25 mouse cellular contexts compared by ENCODE assay signal in genomic region chr5:100822826-100823225, GRCm38 (mm10). TPM values are rescaled to one million over a fixed set of nuclear protein-coding genes. Genes with fewer than 3 reads are reported as not detected.
A peak's percentile ranks its signal among the peaks of the same experiment; 100 is the strongest.
DNase-seq lines count a peak whose midpoint lies in the region; ATAC-seq and TF ChIP-seq lines count a peak whose summit lies in the region.
"Had no signal": no experiment of that assay in that cellular context is flagged by ENCODE, and none has a peak within 500 bp of the region (broad histone marks: within the 10 kb centered on the region; RNA-seq: fewer than 3 reads in every experiment).

No protein-coding gene starts in this region.

- H3K4me3 ChIP-seq in thymus, adult 2 months (ENCODE audit: control insufficient read depth, insufficient read depth, low read length): no peak overlapping the region
- no peak overlapping the region for H3K4me3 ChIP-seq in forebrain, embryonic 16.5 days (replicated peaks; ENCODE audit: low read length)
- no peak overlapping the region for H3K4me3 ChIP-seq in intestine, postnatal 0 days (ENCODE audit: low read depth, low read length)
- H3K4me3 ChIP-seq: embryonic facial prominence, embryonic 15.5 days; erythroblast, embryonic 14.5 days; forebrain, embryonic 10.5 days; gastrocnemius, adult 2 months; heart, embryonic 15.5 days; hindbrain, embryonic 13.5 days had no signal

- H3K36me3 ChIP-seq in thymus, adult 2 months (ENCODE audit: control insufficient read depth, insufficient read depth, low read length): no peaks in the 10 kb centered on the region
- H3K36me3 ChIP-seq in forebrain, embryonic 16.5 days (ENCODE audit: control insufficient read depth, insufficient read depth): no peaks in the 10 kb centered on the region
- H3K36me3 ChIP-seq in intestine, postnatal 0 days (ENCODE audit: control insufficient read depth, insufficient read depth): no peaks in the 10 kb centered on the region
- H3K36me3 ChIP-seq: embryonic facial prominence, embryonic 15.5 days; heart, embryonic 15.5 days; hindbrain, embryonic 13.5 days had no signal

- ATAC-seq in forebrain, embryonic 16.5 days: no peak
- ATAC-seq in intestine, postnatal 0 days: no peak
- ATAC-seq: forebrain, embryonic 14.5 days; hindbrain, postnatal 0 days had no signal

- H3K9me3 ChIP-seq in forebrain, embryonic 16.5 days (ENCODE audit: control insufficient read depth, low read length): no peaks in the 10 kb centered on the region
- H3K9me3 ChIP-seq in intestine, postnatal 0 days (ENCODE audit: control insufficient read depth): no peaks in the 10 kb centered on the region
- H3K9me3 ChIP-seq: embryonic facial prominence, embryonic 15.5 days; forebrain, embryonic 10.5 days; heart, embryonic 15.5 days; hindbrain, embryonic 13.5 days had no signal

- no peak overlapping the region for H3K4me2 ChIP-seq in forebrain, embryonic 16.5 days (ENCODE audit: low read length)
- H3K4me2 ChIP-seq in intestine, postnatal 0 days (replicated peaks; ENCODE audit: low read depth): no peak overlapping the region
- H3K4me2 ChIP-seq: embryonic facial prominence, embryonic 15.5 days; heart, embryonic 11.5 days; heart, embryonic 15.5 days; hindbrain, embryonic 13.5 days had no signal

- H3K27ac ChIP-seq in thymus, adult 2 months (ENCODE audit: control insufficient read depth, insufficient read depth, low read length): no peak overlapping the region
- no peak overlapping the region for H3K27ac ChIP-seq in forebrain, embryonic 16.5 days (ENCODE audit: low read length)
- H3K27ac ChIP-seq in intestine, postnatal 0 days (ENCODE audit: low read depth, low read length): no peak overlapping the region
- H3K27ac ChIP-seq: embryonic facial prominence, embryonic 15.5 days; forebrain, embryonic 10.5 days; gastrocnemius, adult 2 months; heart, embryonic 15.5 days; hindbrain, embryonic 13.5 days; hindbrain, postnatal 0 days had no signal

- no peaks in the 10 kb centered on the region for H3K27me3 ChIP-seq in thymus, adult 2 months (ENCODE audit: control insufficient read depth, insufficient read depth, low read length)
- no peaks in the 10 kb centered on the region for H3K27me3 ChIP-seq in forebrain, embryonic 16.5 days (replicated peaks; ENCODE audit: control insufficient read depth, insufficient read depth, low read length)
- no peaks in the 10 kb centered on the region for H3K27me3 ChIP-seq in intestine, postnatal 0 days (replicated peaks; ENCODE audit: control insufficient read depth, insufficient read depth, low read length)
- H3K27me3 ChIP-seq: CH12.LX; embryonic facial prominence, embryonic 15.5 days; heart, embryonic 15.5 days had no signal

- no peak overlapping the region for H3K9ac ChIP-seq in forebrain, embryonic 16.5 days (replicated peaks; ENCODE audit: low read depth, low read length)
- no peak overlapping the region for H3K9ac ChIP-seq in intestine, postnatal 0 days (ENCODE audit: low read depth, low read length)
- H3K9ac ChIP-seq: embryonic facial prominence, embryonic 15.5 days; heart, embryonic 15.5 days; hindbrain, embryonic 13.5 days had no signal

- WGBS in thymus, adult 2 months: 38% methylated on average over 7 of the region's 7 CpGs
- 87% methylated on average over 7 of the region's 7 CpGs for WGBS in forebrain, embryonic 16.5 days
- WGBS in intestine, postnatal 0 days: 76% methylated on average over 7 of the region's 7 CpGs

- no peak for TF ChIP-seq CTCF in thymus, adult 2 months (IDR thresholded peaks at IDR 0.05; ENCODE audit: borderline replicate concordance, control insufficient read depth, extremely low read depth, insufficient read depth, low read length, poor library complexity)
- no peak for TF ChIP-seq CTCF in intestine, postnatal 0 days (IDR thresholded peaks at IDR 0.05; ENCODE audit: low read depth)

- H3K4me1 ChIP-seq in thymus, adult 2 months (replicated peaks; ENCODE audit: control insufficient read depth, insufficient read depth, low read length): peaks cover 15% of the 10 kb centered on the region
- peaks cover 3% of the 10 kb centered on the region; the same call in 1 of the 2 replicates for H3K4me1 ChIP-seq in forebrain, embryonic 16.5 days (replicated peaks; ENCODE audit: control insufficient read depth, insufficient read depth, low read length)
- H3K4me1 ChIP-seq in intestine, postnatal 0 days (replicated peaks; ENCODE audit: control insufficient read depth, insufficient read depth, low read length): no peaks in the 10 kb centered on the region

- TF ChIP-seq POLR2A in thymus, adult 2 months (IDR thresholded peaks at IDR 0.05; ENCODE audit: control insufficient read depth, extremely low read depth, insufficient read depth, low read length, poor library complexity): no peak

- DNase-seq in heart, adult 11 months: peak; percentile 64
- no peak for DNase-seq in heart, adult 9 months (ENCODE audit: low spot score in 2 of 2)
- DNase-seq in thymus, adult 2 months: peak; percentile 34
- peak; percentile 40 for DNase-seq in thymus, postnatal 25 days
- DNase-seq in frontal cortex, postnatal 36 days (ENCODE audit: low spot score in 2 of 2): no peak
- DNase-seq: adrenal gland, adult 2 months; adrenal gland, postnatal 25 days; cerebellum, adult 18-20 months; cerebellum, adult 9-11 months; embryo, embryonic 11 days; gastrocnemius, adult 2 months; gastrocnemius, postnatal 36 days; heart, adult 18-20 months; heart, postnatal 14 days had no signal

RNA-seq across cellular contexts. Expression of gene Abraxas1, which starts 2.1 kb away (rescaled TPM):
- 7.9 and 9.4 TPM in 2 replicates for polyA plus RNA-seq in thymus, adult 2 months (2012; rRNA removed)
- polyA plus RNA-seq in forebrain, embryonic 16.5 days (2015; fragmentation: Nextera tagmentation; extraction: Ambion mirVana): 14.7 and 15.6 TPM in 2 replicates
- 10.6 and 12.5 TPM in 2 replicates for polyA plus RNA-seq in intestine, postnatal 0 days (2015; fragmentation: Nextera tagmentation; extraction: Ambion mirVana)

RNA-seq across cellular contexts. Expression of gene Gpat3, which starts 22.7 kb away (rescaled TPM):
- polyA plus RNA-seq in thymus, adult 2 months (2012; rRNA removed): 1.6 and 1.9 TPM in 2 replicates
- polyA plus RNA-seq in forebrain, embryonic 16.5 days (2015; fragmentation: Nextera tagmentation; extraction: Ambion mirVana): 0.40 and 0.89 TPM in 2 replicates
- polyA plus RNA-seq in intestine, postnatal 0 days (2015; fragmentation: Nextera tagmentation; extraction: Ambion mirVana): 41.7 and 47.6 TPM in 2 replicates
- polyA plus RNA-seq: erythroblast, embryonic 14.5 days had no signal

RNA-seq across cellular contexts. Expression of gene Mrps18c, which starts 24.4 kb away (rescaled TPM):
- polyA plus RNA-seq in thymus, adult 2 months (2012; rRNA removed): 19.4 and 21.0 TPM in 2 replicates
- polyA plus RNA-seq in forebrain, embryonic 16.5 days (2015; fragmentation: Nextera tagmentation; extraction: Ambion mirVana): 131 and 146 TPM in 2 replicates
- 195 and 203 TPM in 2 replicates for polyA plus RNA-seq in intestine, postnatal 0 days (2015; fragmentation: Nextera tagmentation; extraction: Ambion mirVana)

RNA-seq across cellular contexts. Expression of gene Helq, which starts 24.4 kb away (rescaled TPM):
- 13.7 and 15.6 TPM in 2 replicates for polyA plus RNA-seq in thymus, adult 2 months (2012; rRNA removed)
- polyA plus RNA-seq in forebrain, embryonic 16.5 days (2015; fragmentation: Nextera tagmentation; extraction: Ambion mirVana): 21.7 and 25.7 TPM in 2 replicates
- 6.7 and 7.4 TPM in 2 replicates for polyA plus RNA-seq in intestine, postnatal 0 days (2015; fragmentation: Nextera tagmentation; extraction: Ambion mirVana)

Comparison
In these comparisons a context has a peak if more than half of its experiments do, and no peak if none do; other contexts are left out.
1. DNase-seq: peak in heart, adult 11 months (single experiment), thymus, adult 2 months (single experiment) and thymus, postnatal 25 days (single experiment); none in heart, adult 9 months (0 of 2) and frontal cortex, postnatal 36 days (0 of 2).
2. RNA of gene Gpat3, which starts 22.7 kb away (polyA plus RNA-seq): 41.7 to 47.6 TPM in intestine, postnatal 0 days; 1.6 to 1.9 TPM in thymus, adult 2 months and 0.40 to 0.89 TPM in forebrain, embryonic 16.5 days; every median in the first group is over 10 times any median in the second.